Mouse (Mus musculus): ENCODE measurements around the gene Pdx1. TPM values are rescaled to one million over a fixed set of nuclear protein-coding genes. Genes with fewer than 3 reads are reported as not detected.
A peak's percentile ranks its signal among the peaks of the same experiment; 100 is the strongest.

Pdx1 gene
- polyA plus RNA-seq, 1 experiment from 2014 or later = not detected

GRCm38 (mm10) chr5:147293127-147293910, 23.6 kb downstream of the Pdx1 start:
- Histone ChIP-seq H3K4me3 (no peak overlapping the region), H3K9me3 (replicated peaks) (no peaks in the 10 kb centered on the region), H3K4me1 (peaks cover 5% of the 10 kb centered on the region; the same call in 1 of the 2 replicates), H3K36me3 (no peaks in the 10 kb centered on the region), H3K27me3 (ENCODE audit: low read depth, poor library complexity, severe bottlenecking) (peaks cover 88% of the 10 kb centered on the region), H3K27ac (replicated peaks) (no peak overlapping the region)
- DNase-seq (ENCODE audit: low spot score) = peak; percentile 89
- 19% methylated on average over 18 of the region's 18 CpGs for WGBS

- Histone ChIP-seq H3K4me1 (peaks cover 7% of the 10 kb centered on the region), H3K9me3 (replicated peaks) (no peaks in the 10 kb centered on the region), H3K27me3 (ENCODE audit: low read depth, poor library complexity, severe bottlenecking) (peaks cover 89% of the 10 kb centered on the region), H3K36me3 (no peaks in the 10 kb centered on the region), H3K4me3 (no peak overlapping the region), H3K27ac (replicated peaks) (no peak overlapping the region)
- WGBS = 11% methylated on average over 20 of the region's 20 CpGs
- DNase-seq (ENCODE audit: low spot score) = peak; percentile 57
Observed at GRCm38 (mm10) chr5:147294121-147294520, 24.4 kb downstream of the Pdx1 start.

GRCm38 (mm10) chr5:147297249-147297648, 27.5 kb downstream of the Pdx1 start:
- peaks cover 100% of the 10 kb centered on the region for H3K27me3 ChIP-seq (ENCODE audit: low read depth, poor library complexity, severe bottlenecking)
- no peaks in the 10 kb centered on the region for H3K9me3 ChIP-seq (replicated peaks)
- no peak overlapping the region for H3K4me3 ChIP-seq
- WGBS = 63% methylated on average over 5 of the region's 5 CpGs
- H3K27ac ChIP-seq (replicated peaks) = no peak overlapping the region
- no peaks in the 10 kb centered on the region for H3K36me3 ChIP-seq
- peaks cover 22% of the 10 kb centered on the region for H3K4me1 ChIP-seq
- no peak for DNase-seq (ENCODE audit: low spot score)

GRCm38 (mm10) chr5:147299255-147300000, 29.7 kb downstream of the Pdx1 start:
- Histone ChIP-seq H3K9me3 (replicated peaks) (no peaks in the 10 kb centered on the region), H3K27me3 (ENCODE audit: low read depth, poor library complexity, severe bottlenecking) (peaks cover 100% of the 10 kb centered on the region), H3K4me3 (peak overlapping the region; percentile 43), H3K4me1 (peaks cover 22% of the 10 kb centered on the region), H3K36me3 (no peaks in the 10 kb centered on the region), H3K27ac (replicated peaks) (no peak overlapping the region)
- DNase-seq (ENCODE audit: low spot score) = peak; percentile 77
- WGBS = 0% methylated on average over 41 of the region's 41 CpGs

- no peaks in the 10 kb centered on the region for H3K36me3 ChIP-seq
- H3K4me1 ChIP-seq = peaks cover 28% of the 10 kb centered on the region
- H3K9me3 ChIP-seq (replicated peaks) = no peaks in the 10 kb centered on the region
- peak overlapping the region; percentile 43 for H3K4me3 ChIP-seq
- peaks cover 100% of the 10 kb centered on the region for H3K27me3 ChIP-seq (ENCODE audit: low read depth, poor library complexity, severe bottlenecking)
- H3K27ac ChIP-seq (replicated peaks) = no peak overlapping the region
- no peak for DNase-seq (ENCODE audit: low spot score)
- 2% methylated on average over 4 of the region's 4 CpGs for WGBS
Observed at GRCm38 (mm10) chr5:147300001-147300363, 30.2 kb downstream of the Pdx1 start.

- under 1% methylated on average over 21 of the region's 21 CpGs for WGBS
- peaks cover 34% of the 10 kb centered on the region for H3K4me1 ChIP-seq
- DNase-seq (ENCODE audit: low spot score) = peak; percentile 61
- H3K4me3 ChIP-seq = no peak overlapping the region
- no peaks in the 10 kb centered on the region for H3K9me3 ChIP-seq (replicated peaks)
- H3K27ac ChIP-seq (replicated peaks) = no peak overlapping the region
- peaks cover 100% of the 10 kb centered on the region for H3K27me3 ChIP-seq (ENCODE audit: low read depth, poor library complexity, severe bottlenecking)
- H3K36me3 ChIP-seq = no peaks in the 10 kb centered on the region
Observed at GRCm38 (mm10) chr5:147300917-147301780, 31.4 kb downstream of the Pdx1 start.

GRCm38 (mm10) chr5:147301781-147302070, 32.0 kb downstream of the Pdx1 start:
- no peak overlapping the region for H3K4me3 ChIP-seq
- peaks cover 100% of the 10 kb centered on the region for H3K27me3 ChIP-seq (ENCODE audit: low read depth, poor library complexity, severe bottlenecking)
- peak; percentile 61 for DNase-seq (ENCODE audit: low spot score)
- H3K36me3 ChIP-seq = no peaks in the 10 kb centered on the region
- whole genome bisulfite sequencing = 3% methylated on average over 10 of the region's 10 CpGs
- no peak overlapping the region for H3K27ac ChIP-seq (replicated peaks)
- no peaks in the 10 kb centered on the region for H3K9me3 ChIP-seq (replicated peaks)
- peaks cover 40% of the 10 kb centered on the region for H3K4me1 ChIP-seq

- DNase-seq (ENCODE audit: low spot score) = no peak
- peaks cover 100% of the 10 kb centered on the region for H3K27me3 ChIP-seq (ENCODE audit: low read depth, poor library complexity, severe bottlenecking)
- no peaks in the 10 kb centered on the region for H3K36me3 ChIP-seq
- H3K27ac ChIP-seq (replicated peaks) = no peak overlapping the region
- 3% methylated on average over 8 of the region's 8 CpGs for WGBS
- H3K4me3 ChIP-seq = no peak overlapping the region
- peaks cover 41% of the 10 kb centered on the region for H3K4me1 ChIP-seq
- no peaks in the 10 kb centered on the region for H3K9me3 ChIP-seq (replicated peaks)
Observed at GRCm38 (mm10) chr5:147302141-147302540, 32.4 kb downstream of the Pdx1 start.

GRCm38 (mm10) chr5:147302746-147303400, 33.1 kb downstream of the Pdx1 start:
- peaks cover 100% of the 10 kb centered on the region for H3K27me3 ChIP-seq (ENCODE audit: low read depth, poor library complexity, severe bottlenecking)
- H3K9me3 ChIP-seq (replicated peaks) = no peaks in the 10 kb centered on the region
- DNase-seq (ENCODE audit: low spot score) = peak; percentile 40
- no peak overlapping the region for H3K4me3 ChIP-seq
- WGBS = 4% methylated on average over 13 of the region's 13 CpGs
- no peak overlapping the region for H3K27ac ChIP-seq (replicated peaks)
- no peaks in the 10 kb centered on the region for H3K36me3 ChIP-seq
- peaks cover 41% of the 10 kb centered on the region for H3K4me1 ChIP-seq

- peaks cover 100% of the 10 kb centered on the region for H3K27me3 ChIP-seq (ENCODE audit: low read depth, poor library complexity, severe bottlenecking)
- no peaks in the 10 kb centered on the region for H3K9me3 ChIP-seq (replicated peaks)
- no peak overlapping the region for H3K4me3 ChIP-seq
- WGBS = under 1% methylated on average over 54 of the region's 54 CpGs
- no peak overlapping the region for H3K27ac ChIP-seq (replicated peaks)
- peaks cover 35% of the 10 kb centered on the region for H3K4me1 ChIP-seq
- no peaks in the 10 kb centered on the region for H3K36me3 ChIP-seq
- peak; percentile 56 for DNase-seq (ENCODE audit: low spot score)
Observed at GRCm38 (mm10) chr5:147304276-147305155, 34.8 kb downstream of the Pdx1 start.

GRCm38 (mm10) chr5:147305166-147305565, 35.4 kb downstream of the Pdx1 start:
- Histone ChIP-seq H3K4me3 (no peak overlapping the region), H3K27me3 (ENCODE audit: low read depth, poor library complexity, severe bottlenecking) (peaks cover 100% of the 10 kb centered on the region), H3K9me3 (replicated peaks) (no peaks in the 10 kb centered on the region), H3K27ac (replicated peaks) (no peak overlapping the region), H3K36me3 (no peaks in the 10 kb centered on the region), H3K4me1 (peaks cover 28% of the 10 kb centered on the region)
- peak; percentile 44 for DNase-seq (ENCODE audit: low spot score)
- WGBS = 1% methylated on average over 16 of the region's 16 CpGs
